Mouse (Mus musculus) spleen, adult 18-20 months (tissue): ENCODE data around the gene Hdlbp.
"Not testable (repeated sequence)": the region's sequence is repeated elsewhere in the genome, so short reads cannot be mapped to it uniquely, and the experiment has no call there.

ENCODE experiments used
- DNase-seq, 2 experiments: peaks; one replicate each; pipeline ENCODE4 v3.0.0; 2022; ENCODE audit warnings: mixed read lengths in 2 of 2

Hdlbp gene

GRCm38 (mm10) chr1:93478586-93479475 lies at the start of gene Hdlbp:
Gene Hdlbp, minus strand, starts transcription at chr1:93478815.
- peak; percentile 98 to 99 for DNase-seq

- no peak for DNase-seq
Observed at GRCm38 (mm10) chr1:93522325-93522724, 43.7 kb upstream of the Hdlbp start.

- DNase-seq = no peak
Observed at GRCm38 (mm10) chr1:93521491-93521890, 42.9 kb upstream of the Hdlbp start.

- no peak for DNase-seq
Observed at GRCm38 (mm10) chr1:93513221-93513620, 34.6 kb upstream of the Hdlbp start.

GRCm38 (mm10) chr1:93512351-93512690 lies 33.7 kb upstream of the Hdlbp start:
- no peak for DNase-seq

GRCm38 (mm10) chr1:93511585-93512350 lies 33.2 kb upstream of the Hdlbp start, which contains the start of gene Farp2:
Gene Farp2, plus strand, starts transcription at chr1:93512079.
- DNase-seq = peak; percentile 90

- DNase-seq = not testable (repeated sequence)
Observed at GRCm38 (mm10) chr1:93508576-93508975, 30.0 kb upstream of the Hdlbp start.

GRCm38 (mm10) chr1:93506944-93507676 lies 28.5 kb upstream of the Hdlbp start:
- peak in 1 of 2 experiments; percentile 14 for DNase-seq

GRCm38 (mm10) chr1:93495312-93495711 lies 16.7 kb upstream of the Hdlbp start:
- DNase-seq = no peak

GRCm38 (mm10) chr1:93486302-93486701 lies 7.7 kb upstream of the Hdlbp start:
- DNase-seq = not testable (repeated sequence)

GRCm38 (mm10) chr1:93479476-93480083 lies 965 bp upstream of the Hdlbp start:
- DNase-seq = no peak

GRCm38 (mm10) chr1:93477758-93478585 lies 643 bp downstream of the Hdlbp start:
- peak; percentile 96 to 97 for DNase-seq

GRCm38 (mm10) chr1:93475694-93476093 lies 2.9 kb downstream of the Hdlbp start:
- no peak for DNase-seq

GRCm38 (mm10) chr1:93468626-93469025 lies 10.0 kb downstream of the Hdlbp start:
- no peak for DNase-seq

- DNase-seq = no peak
Observed at GRCm38 (mm10) chr1:93465746-93466145, 12.9 kb downstream of the Hdlbp start.

- no peak for DNase-seq
Observed at GRCm38 (mm10) chr1:93465066-93465465, 13.5 kb downstream of the Hdlbp start.

GRCm38 (mm10) chr1:93459101-93459500 lies 19.5 kb downstream of the Hdlbp start:
- DNase-seq = no peak

GRCm38 (mm10) chr1:93458357-93458756 lies 20.3 kb downstream of the Hdlbp start:
- DNase-seq = no peak

- DNase-seq = no peak
Observed at GRCm38 (mm10) chr1:93453721-93454255, 24.8 kb downstream of the Hdlbp start.

- not testable (repeated sequence) for DNase-seq
Observed at GRCm38 (mm10) chr1:93450118-93450517, 28.5 kb downstream of the Hdlbp start.

- no peak for DNase-seq
Observed at GRCm38 (mm10) chr1:93445822-93446162, 32.8 kb downstream of the Hdlbp start.
